Mouse (Mus musculus) T-helper 2 cell (primary cell): ENCODE measurements around the gene Olfr1176.

ENCODE experiments used
- in situ Hi-C: fragments of 300-600 bp; cut with MboI, MseI; formaldehyde crosslinking; loops from one replicate; pipeline ENCODE4 v1.15.1; 2025; ENCODE audit warnings: high pct_unique_total_duplicates

Gene Olfr1176

GRCm38 (mm10) chr2:88336421-88336820 lies at the start of gene Olfr1176:
Olfr1176 (plus strand) TSS chr2:88336721.
- in situ Hi-C loops, result no loop called here

GRCm38 (mm10) chr2:88315035-88315434 lies 21.5 kb upstream of the Olfr1176 start, which contains the start of gene Olfr1174-ps:
Olfr1174-ps (minus strand) TSS chr2:88315135.
- in situ Hi-C loops, result no loop called here

DNA sequence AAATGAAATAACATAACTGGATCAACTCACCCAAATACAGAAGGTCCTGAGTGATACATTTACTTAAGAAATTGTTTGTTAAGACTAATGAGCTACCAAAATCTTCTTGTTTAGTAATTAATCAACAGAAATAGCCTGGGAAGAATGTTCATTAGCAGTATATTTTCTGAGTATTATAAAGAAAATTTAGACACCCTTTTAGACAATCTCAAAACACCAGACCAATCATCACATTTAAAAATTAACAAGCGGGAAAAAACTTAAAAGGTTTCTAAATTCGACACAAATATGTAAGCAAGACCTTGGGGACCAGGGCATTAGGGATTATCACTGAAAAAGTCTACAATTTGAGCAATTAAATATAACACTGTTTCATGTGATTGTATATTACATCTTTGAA lies 9.4 kb upstream of the Olfr1176 start, which contains the start of gene Olfr1175-ps:
Gene Olfr1175-ps (minus strand): TSS at position 101 of the 400 bp plus-strand sequence.
- in situ Hi-C loops, result no loop called here

- in situ Hi-C loops, result no loop called here
Observed at GRCm38 (mm10) chr2:88346392-88346791, 9.9 kb downstream of the Olfr1176 start, which contains the start of gene Olfr1177-ps. Olfr1177-ps (minus strand) TSS chr2:88346492.

DNA sequence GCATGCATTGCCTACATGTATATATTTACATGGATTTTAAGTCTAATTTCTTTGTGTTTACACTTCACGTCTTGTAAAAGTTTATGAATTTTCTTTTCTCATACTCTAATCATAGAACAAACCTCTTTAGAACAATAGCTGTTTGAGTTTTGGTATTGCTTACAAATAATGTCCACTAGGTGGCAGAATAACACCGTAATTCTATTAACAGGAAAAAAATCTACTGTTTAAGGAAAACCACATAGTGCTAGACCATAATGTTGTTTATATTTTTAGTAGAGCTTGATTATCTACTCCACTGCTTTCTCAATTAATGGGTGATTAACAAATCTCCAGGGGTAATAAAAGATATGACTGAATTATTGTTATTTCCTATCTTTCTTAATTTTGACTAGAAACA lies 19.8 kb downstream of the Olfr1176 start:
- in situ Hi-C loops, result loop anchor here (10.0 kb wide), 1 partner anchor 1838 kb away; no protein-coding TSS in a partner anchor

DNA sequence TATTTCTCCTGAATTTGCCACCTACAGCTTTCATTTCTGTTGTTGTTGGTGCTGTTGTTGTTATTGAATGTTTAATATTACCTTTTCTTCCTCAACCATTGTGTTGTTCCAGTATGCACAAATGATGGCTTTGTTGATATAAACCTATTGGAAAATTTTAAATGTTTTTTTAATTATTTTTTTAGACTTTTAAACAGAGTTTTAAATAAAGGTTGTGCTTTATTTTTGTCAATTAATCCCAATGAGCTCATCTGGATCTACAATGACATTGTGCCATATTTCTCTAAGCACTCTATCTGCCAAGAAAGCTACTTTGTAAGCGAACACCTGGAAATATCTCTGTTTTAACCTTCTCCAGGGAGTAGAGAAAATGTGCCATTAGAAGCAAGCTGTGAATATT lies 50.2 kb downstream of the Olfr1176 start, which contains the start of gene Olfr1178:
Gene Olfr1178 (plus strand): TSS at position 301 of the 400 bp plus-strand sequence.
- in situ Hi-C loops, result no loop called here
